Mouse (Mus musculus) gonadal fat pad, adult 2 months (tissue): ENCODE results near the gene Ddi2. TPM values are rescaled to one million over a fixed set of nuclear protein-coding genes. Genes with fewer than 3 reads are reported as not detected.

Experiments used
- DNase-seq: peaks from one replicate; pipeline ENCODE4 v3.0.0-alpha.2; 2012; ENCODE audit warnings: low read depth
- polyA plus RNA-seq: library from polyadenylated mRNA; depleted of rRNA; stranded (reverse); fragments of >200 nt; gene quantifications from 2 replicates; pipeline ENCODE4 v1.2.3, GENCODE M21; 2012

Ddi2 gene
- polyA plus RNA-seq, 1 experiment = 12.0 TPM

GRCm38 (mm10) chr4:141654509-141654908, 68.7 kb downstream of the Ddi2 start:
- DNase-seq = no peak

GRCm38 (mm10) chr4:141653813-141654212, 69.4 kb downstream of the Ddi2 start:
- no peak for DNase-seq

GRCm38 (mm10) chr4:141653044-141653443, 70.2 kb downstream of the Ddi2 start:
- no peak for DNase-seq

- no peak for DNase-seq
Measured at GRCm38 (mm10) chr4:141651944-141652343, 71.3 kb downstream of the Ddi2 start.

- no peak for DNase-seq
Measured at GRCm38 (mm10) chr4:141651286-141651685, 71.9 kb downstream of the Ddi2 start.

GRCm38 (mm10) chr4:141649244-141649643, 74.0 kb downstream of the Ddi2 start:
- no peak for DNase-seq

- no peak for DNase-seq
Measured at GRCm38 (mm10) chr4:141648262-141648661, 75.0 kb downstream of the Ddi2 start.

- no peak for DNase-seq
Measured at GRCm38 (mm10) chr4:141647187-141647586, 76.0 kb downstream of the Ddi2 start.

- no peak for DNase-seq
Measured at GRCm38 (mm10) chr4:141645988-141646387, 77.2 kb downstream of the Ddi2 start.

- no peak for DNase-seq
Measured at GRCm38 (mm10) chr4:141643118-141643855, 79.9 kb downstream of the Ddi2 start.

GRCm38 (mm10) chr4:141641961-141642811, 81.0 kb downstream of the Ddi2 start:
- no peak for DNase-seq

- no peak for DNase-seq
Measured at GRCm38 (mm10) chr4:141641353-141641771, 81.9 kb downstream of the Ddi2 start.

- no peak for DNase-seq
Measured at GRCm38 (mm10) chr4:141639474-141639873, 83.7 kb downstream of the Ddi2 start.

- no peak for DNase-seq
Measured at GRCm38 (mm10) chr4:141636693-141637092, 86.5 kb downstream of the Ddi2 start.

- no peak for DNase-seq
Measured at GRCm38 (mm10) chr4:141635991-141636390, 87.2 kb downstream of the Ddi2 start.

- DNase-seq = no peak
Measured at GRCm38 (mm10) chr4:141632111-141632873, 90.9 kb downstream of the Ddi2 start.

- DNase-seq = no peak
Measured at GRCm38 (mm10) chr4:141631250-141631649, 92.0 kb downstream of the Ddi2 start.

GRCm38 (mm10) chr4:141630021-141630420, 93.2 kb downstream of the Ddi2 start:
- DNase-seq = no peak

GRCm38 (mm10) chr4:141628661-141629060, 94.6 kb downstream of the Ddi2 start:
- DNase-seq = no peak
